Mouse (Mus musculus) embryonic facial prominence, embryonic 15.5 days (tissue): Measurements from ENCODE around the gene Eif1ax. TPM values are rescaled to one million over a fixed set of nuclear protein-coding genes. Genes with fewer than 3 reads are reported as not detected.
A peak's percentile ranks its signal among the peaks of the same experiment; 100 is the strongest.

Source experiments
- ATAC-seq: fragments of 200-750 bp; cut with Nextera tagmentation; 2 replicates; pipeline ENCODE4 v1.8.0; 2017; ENCODE audit warnings: low read depth, moderate TSS enrichment; ENCODE audit not compliant: insufficient number of reproducible peaks, low FRiP score, low TSS enrichment
- H3K27ac ChIP-seq: fragments of 300-500 bp; sonication (generic); replicated peaks from 2 replicates; pipeline ENCODE4 v1.5.1; 2015; ENCODE audit warnings: mild to moderate bottlenecking, inconsistent platforms
- H3K27me3 ChIP-seq: fragments of 300-500 bp; sonication (generic); 2 replicates; pipeline ENCODE4 v1.6.1; 2015; ENCODE audit warnings: inconsistent platforms
- H3K36me3 ChIP-seq: fragments of 300-500 bp; sonication (generic); 2 replicates; pipeline ENCODE4 v1.6.1; 2015; ENCODE audit warnings: mild to moderate bottlenecking, inconsistent platforms
- H3K4me1 ChIP-seq: fragments of 300-500 bp; sonication (generic); 2 replicates; pipeline ENCODE4 v1.6.1; 2015; ENCODE audit warnings: inconsistent platforms
- H3K4me2 ChIP-seq: fragments of 300-500 bp; sonication (generic); replicated peaks from 2 replicates; pipeline ENCODE4 v1.6.1; 2015; ENCODE audit warnings: mild to moderate bottlenecking, inconsistent platforms
- H3K4me3 ChIP-seq: fragments of 300-500 bp; sonication (generic); replicated peaks from 2 replicates; pipeline ENCODE4 v1.5.1; 2015; ENCODE audit warnings: mild to moderate bottlenecking, inconsistent platforms
- H3K9ac ChIP-seq: fragments of 300-500 bp; sonication (generic); 2 replicates; pipeline ENCODE4 v1.6.1; 2015; ENCODE audit warnings: inconsistent platforms
- H3K9me3 ChIP-seq: fragments of 300-500 bp; sonication (generic); replicated peaks from 2 replicates; pipeline ENCODE4 v1.6.1; 2016; ENCODE audit warnings: inconsistent platforms
- WGBS: fragments of 180-500 bp; shearing (Covaris S2); methylation state at CpG from one replicate; pipeline ENCODE4 v1.1.7; 2015; 5-methylcytosine and 5-hydroxymethylcytosine counted together
- polyA plus RNA-seq: library from polyadenylated mRNA; unstranded; fragments of >200 nt; fragmentation: Nextera tagmentation; extraction: Ambion mirVana; gene quantifications from 2 replicates; pipeline ENCODE4 v1.2.1, GENCODE M21; 2015

Gene Eif1ax
- 109 and 118 TPM in 2 replicates for polyA plus RNA-seq

GRCm38 (mm10) chrX:159371831-159372752, at the start of gene Eif1ax:
Gene Eif1ax (plus strand): TSS chrX:159372178.
- Histone ChIP-seq H3K36me3 (no peaks in the 10 kb centered on the region; the same call in 1 of the 2 replicates), H3K4me2 (peak within 1 kb of the TSS; percentile 43), H3K27ac (peak within 1 kb of the TSS; percentile 81), H3K9ac (peak within 1 kb of the TSS; percentile 37), H3K27me3 (no peaks in the 10 kb centered on the region), H3K4me1 (0 out of 2 replicates have a peak, but pooled peaks cover 5% of the 10 kb centered on the region), H3K4me3 (peak within 1 kb of the TSS; percentile 64), H3K9me3 (no peaks in the 10 kb centered on the region)
- 25% methylated on average over 37 of the region's 76 CpGs for WGBS
- ATAC-seq = peak; percentile 99

- no peaks in the 10 kb centered on the region for H3K27me3 ChIP-seq
- WGBS = 88% methylated on average over 3 of the region's 3 CpGs
Observed at GRCm38 (mm10) chrX:159364506-159364905, 7.5 kb upstream of the Eif1ax start.

GRCm38 (mm10) chrX:159372753-159373144, 771 bp downstream of the Eif1ax start:
- no peaks in the 10 kb centered on the region for H3K27me3 ChIP-seq
- peaks cover 2% of the 10 kb centered on the region; the same call in 1 of the 2 replicates for H3K36me3 ChIP-seq
- ATAC-seq = no peak
- peak overlapping the region; percentile 81 for H3K27ac ChIP-seq
- 0 out of 2 replicates have a peak, but pooled peaks cover 5% of the 10 kb centered on the region for H3K4me1 ChIP-seq
- H3K4me2 ChIP-seq = peak overlapping the region; percentile 43
- H3K4me3 ChIP-seq = peak overlapping the region; percentile 64
- 13% methylated on average over 9 of the region's 9 CpGs for WGBS
- H3K9ac ChIP-seq = peak overlapping the region; percentile 37
- H3K9me3 ChIP-seq = no peaks in the 10 kb centered on the region

More at GRCm38 (mm10) chrX:159364506-159364905, 7.5 kb upstream of the Eif1ax start:
- H3K9ac ChIP-seq = no peak overlapping the region
- H3K36me3 ChIP-seq = peaks cover 4% of the 10 kb centered on the region; the same call in 1 of the 2 replicates
- no peaks in the 10 kb centered on the region for H3K9me3 ChIP-seq
- no peaks in the 10 kb centered on the region for H3K4me1 ChIP-seq
- ATAC-seq = no peak
- no peak overlapping the region for H3K4me3 ChIP-seq
- H3K27ac ChIP-seq = no peak overlapping the region
- H3K4me2 ChIP-seq = no peak overlapping the region

- no peak overlapping the region for H3K27ac ChIP-seq
- no peak for ATAC-seq
- no peak overlapping the region for H3K4me3 ChIP-seq
- H3K9me3 ChIP-seq = no peaks in the 10 kb centered on the region
- no peak overlapping the region for H3K4me2 ChIP-seq
- no peaks in the 10 kb centered on the region for H3K36me3 ChIP-seq
- no peaks in the 10 kb centered on the region for H3K27me3 ChIP-seq
- 69% methylated on average over 9 of the region's 9 CpGs for WGBS
- no peak overlapping the region for H3K9ac ChIP-seq
- H3K4me1 ChIP-seq = no peaks in the 10 kb centered on the region
Observed at GRCm38 (mm10) chrX:159387105-159387504, 15.1 kb downstream of the Eif1ax start.

- H3K4me3 ChIP-seq = no peak overlapping the region
- no peaks in the 10 kb centered on the region for H3K9me3 ChIP-seq
- H3K4me2 ChIP-seq = no peak overlapping the region
- H3K9ac ChIP-seq = no peak overlapping the region
- no peak overlapping the region for H3K27ac ChIP-seq
- ATAC-seq = no peak
- H3K27me3 ChIP-seq = no peaks in the 10 kb centered on the region
- H3K36me3 ChIP-seq = no peaks in the 10 kb centered on the region
- H3K4me1 ChIP-seq = no peaks in the 10 kb centered on the region
Observed at GRCm38 (mm10) chrX:159388953-159389352, 17.0 kb downstream of the Eif1ax start.

GRCm38 (mm10) chrX:159390347-159390962, 18.5 kb downstream of the Eif1ax start:
- Histone ChIP-seq H3K27ac (no peak overlapping the region), H3K4me3 (no peak overlapping the region), H3K4me2 (no peak overlapping the region), H3K4me1 (no peaks in the 10 kb centered on the region), H3K9me3 (no peaks in the 10 kb centered on the region), H3K36me3 (no peaks in the 10 kb centered on the region), H3K27me3 (no peaks in the 10 kb centered on the region), H3K9ac (no peak overlapping the region)
- ATAC-seq = no peak
- WGBS = 83% methylated on average over 6 of the region's 6 CpGs

- Histone ChIP-seq H3K36me3 (no peaks in the 10 kb centered on the region), H3K27ac (no peak overlapping the region), H3K4me1 (no peaks in the 10 kb centered on the region), H3K9ac (no peak overlapping the region), H3K4me3 (no peak overlapping the region), H3K27me3 (no peaks in the 10 kb centered on the region), H3K9me3 (no peaks in the 10 kb centered on the region), H3K4me2 (no peak overlapping the region)
- WGBS = 66% methylated on average over 3 of the region's 3 CpGs
- no peak for ATAC-seq
Observed at GRCm38 (mm10) chrX:159391239-159391638, 19.3 kb downstream of the Eif1ax start.

- peaks cover 4% of the 10 kb centered on the region for H3K27me3 ChIP-seq
- H3K36me3 ChIP-seq = no peaks in the 10 kb centered on the region
- no peak overlapping the region for H3K4me2 ChIP-seq
- no peaks in the 10 kb centered on the region for H3K9me3 ChIP-seq
- H3K9ac ChIP-seq = no peak overlapping the region
- no peak for ATAC-seq
- H3K4me3 ChIP-seq = no peak overlapping the region
- 29% methylated on average over 4 of the region's 4 CpGs for WGBS
- no peaks in the 10 kb centered on the region for H3K4me1 ChIP-seq
- H3K27ac ChIP-seq = no peak overlapping the region
Observed at GRCm38 (mm10) chrX:159409253-159409652, 37.3 kb downstream of the Eif1ax start.

- Histone ChIP-seq H3K9me3 (no peaks in the 10 kb centered on the region), H3K36me3 (no peaks in the 10 kb centered on the region), H3K4me3 (peak within 1 kb of the TSS; percentile 52), H3K4me1 (0 out of 2 replicates have a peak, but pooled peaks cover 8% of the 10 kb centered on the region), H3K9ac (no peak within 1 kb of the TSS), H3K27me3 (peaks cover 34% of the 10 kb centered on the region), H3K4me2 (peak within 1 kb of the TSS; percentile 94), H3K27ac (no peak within 1 kb of the TSS)
- WGBS = 17% methylated on average over 53 of the region's 83 CpGs
- ATAC-seq = peak; percentile 65
Observed at GRCm38 (mm10) chrX:159414130-159414828, 42.3 kb downstream of the Eif1ax start, which contains the start of gene Map7d2. Gene Map7d2 (plus strand): TSS chrX:159414572.

GRCm38 (mm10) chrX:159414829-159415673, 43.1 kb downstream of the Eif1ax start:
- peaks cover 34% of the 10 kb centered on the region for H3K27me3 ChIP-seq
- no peak overlapping the region for H3K27ac ChIP-seq
- WGBS = 12% methylated on average over 50 of the region's 65 CpGs
- ATAC-seq = no peak
- H3K4me2 ChIP-seq = peak overlapping the region; percentile 94
- no peaks in the 10 kb centered on the region for H3K36me3 ChIP-seq
- H3K4me1 ChIP-seq = 0 out of 2 replicates have a peak, but pooled peaks cover 8% of the 10 kb centered on the region
- H3K9me3 ChIP-seq = no peaks in the 10 kb centered on the region
- H3K9ac ChIP-seq = no peak overlapping the region
- H3K4me3 ChIP-seq = peak overlapping the region; percentile 52
